Mouse (Mus musculus): Measurements from ENCODE around the gene Sars.

GRCm38 (mm10) chr3:108410359-108410714, 34.7 kb downstream of the Sars start:
- TF ChIP-seq ZNF384 (IDR thresholded peaks at IDR 0.05; ENCODE audit: low read depth, low read length), result no peak
- TF ChIP-seq ZC3H11A (IDR thresholded peaks at IDR 0.05; ENCODE audit: borderline replicate concordance, low read depth, low read length), result no peak
- TF ChIP-seq CHD2 (IDR thresholded peaks at IDR 0.05; ENCODE audit: low read depth, low read length), result no peak
- no peak for TF ChIP-seq MAFK (IDR thresholded peaks at IDR 0.05; ENCODE audit: insufficient read depth, low read depth, low read length)

All from ES-E14 (cell line).